Mouse (Mus musculus): ENCODE measurements around the gene 4930502E18Rik.

DNA sequence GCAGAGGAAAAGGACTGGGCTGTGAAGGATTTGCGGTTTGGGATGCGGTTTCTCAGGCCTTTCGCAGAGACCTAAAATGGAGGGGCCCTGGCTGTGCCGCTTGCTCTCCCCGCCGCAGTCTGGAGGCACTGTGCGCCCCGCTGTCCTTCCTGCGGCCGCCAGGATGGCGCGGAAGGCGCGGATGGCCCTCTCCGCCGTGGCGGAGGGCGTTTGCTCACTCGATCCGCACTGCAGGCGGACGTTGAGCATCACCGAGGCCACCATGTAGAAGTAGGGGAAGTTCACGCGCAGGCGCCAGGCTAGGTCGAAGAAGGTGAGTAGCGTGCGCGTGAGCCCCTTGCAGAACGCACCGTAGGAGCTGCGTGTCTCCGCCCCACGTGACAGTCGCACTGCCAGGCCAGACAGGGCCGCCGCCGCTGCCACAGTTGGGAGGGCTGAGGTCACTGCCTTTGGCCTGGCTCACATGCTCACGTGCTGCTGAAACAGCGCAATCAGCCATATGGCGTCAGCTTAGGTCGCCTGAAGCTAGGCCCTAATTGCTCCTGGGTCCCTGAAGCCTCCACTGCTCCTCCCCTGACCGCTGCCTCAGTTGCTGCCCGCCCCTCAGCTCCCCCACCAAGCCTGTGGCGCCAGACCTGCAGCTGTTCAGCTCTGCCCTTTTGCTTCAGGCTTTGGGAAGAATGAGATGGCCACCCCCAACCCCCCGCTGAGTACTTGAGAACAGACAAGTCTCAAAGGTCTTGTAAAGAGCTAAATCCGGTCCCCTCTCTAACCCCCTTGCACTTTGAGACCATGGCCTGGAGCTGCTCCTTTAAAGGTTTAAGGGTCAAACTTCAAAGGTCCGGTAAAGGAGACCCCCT lies 8.1 kb upstream of the 4930502E18Rik start:
- no peak for TF ChIP-seq POLR2A (IDR thresholded peaks at IDR 0.05; ENCODE audit: low read depth, low read length)
- no peak for TF ChIP-seq CTCF (conservative IDR thresholded peaks at IDR 0.05 in 1 of 2, IDR thresholded peaks at IDR 0.05 in 1 of 2; ENCODE audit: low read depth in 2 of 2, low read length in 2 of 2)
- no peak for TF ChIP-seq BHLHE40 (IDR thresholded peaks at IDR 0.05; ENCODE audit: low read depth, low read length)
- no peak for TF ChIP-seq E2F4 (IDR thresholded peaks at IDR 0.05; ENCODE audit: insufficient replicate concordance, low read depth, low read length)
- TF ChIP-seq USF1 (IDR thresholded peaks at IDR 0.05; ENCODE audit: low read depth, low read length) = no peak
- no peak for TF ChIP-seq ELF1 (IDR thresholded peaks at IDR 0.05; ENCODE audit: low read depth, low read length)
- TF ChIP-seq NRF1 (IDR thresholded peaks at IDR 0.05; ENCODE audit: low read depth, low read length) = no peak

Measured in CH12.LX (cell line).